Mouse (Mus musculus): ENCODE data around the gene Fgd2. TPM values are rescaled to one million over a fixed set of nuclear protein-coding genes. Genes with fewer than 3 reads are reported as not detected.

The Fgd2 gene
- total and polyA plus RNA-seq, 2 experiments from 2014 or later: 1.6 to 6.3 TPM

DNA sequence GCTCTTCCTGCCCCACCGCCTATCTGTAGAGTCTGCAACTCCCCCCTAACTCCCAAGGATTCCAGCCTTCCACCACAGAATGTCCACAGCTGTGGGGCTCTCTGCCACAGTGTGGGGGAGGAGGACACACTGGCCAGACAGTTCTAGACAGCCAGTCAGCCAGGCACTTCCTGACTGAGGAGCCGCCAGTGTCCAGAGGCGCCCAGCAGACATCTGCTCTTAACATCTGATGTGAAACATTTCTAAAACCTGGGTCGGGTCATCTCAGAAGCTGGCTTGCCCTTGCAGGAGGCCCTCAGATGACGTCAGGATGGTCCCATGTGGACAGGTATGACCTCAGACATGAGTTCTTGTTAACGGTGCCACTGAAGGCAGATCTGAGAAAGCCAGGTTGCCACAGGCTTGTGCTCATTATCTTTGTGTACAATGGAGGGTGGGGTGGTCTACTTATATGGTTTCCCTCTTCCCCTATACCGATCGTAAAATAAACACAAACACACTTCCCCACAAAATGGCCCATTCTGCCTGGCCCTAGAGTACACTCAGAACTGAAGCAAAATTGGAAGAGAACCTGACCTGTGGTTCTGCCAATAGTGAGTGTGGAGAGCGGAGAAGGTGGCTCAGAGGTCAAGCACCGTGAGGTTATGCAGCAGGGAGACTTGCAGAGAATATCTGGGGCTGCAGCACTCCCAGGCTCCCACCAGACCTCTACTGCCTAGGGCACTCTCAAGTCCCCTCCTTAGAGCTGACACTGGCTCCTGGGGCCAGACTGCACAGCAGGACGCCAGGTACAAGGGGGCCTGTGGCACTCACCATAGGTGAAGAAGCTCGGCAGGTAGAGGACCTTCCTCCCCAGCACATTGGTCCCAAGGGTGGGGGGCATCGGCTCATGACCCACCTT lies 18.5 kb upstream of the Fgd2 start:
- peak; percentile 79 for ATAC-seq (ENCODE audit: insufficient read depth, low read depth)
- Histone ChIP-seq H3K9me3 (replicated peaks; ENCODE audit: control insufficient read depth, low read length) (no peaks in the 10 kb centered on the region), H3K36me3 (replicated peaks; ENCODE audit: control insufficient read depth, insufficient read depth, low read length) (peaks cover 42% of the 10 kb centered on the region), H3K4me3 (ENCODE audit: low read depth, low read length) (no peak overlapping the region), H3K4me1 (ENCODE audit: control insufficient read depth, insufficient read depth) (peaks cover 31% of the 10 kb centered on the region), H3K4me2 (ENCODE audit: low read depth, low read length) (peak overlapping the region; percentile 36), H3K27me3 (ENCODE audit: control insufficient read depth, insufficient read depth, low read length) (no peaks in the 10 kb centered on the region), H3K27ac (ENCODE audit: low read depth) (peak overlapping the region; percentile 94), H3K9ac (replicated peaks; ENCODE audit: low read depth, low read length) (peak overlapping the region; percentile 47)
- 20% methylated on average over 13 of the region's 13 CpGs for WGBS
- TF ChIP-seq CTCF (IDR thresholded peaks at IDR 0.05; ENCODE audit: low read depth) (no peak), EP300 (IDR thresholded peaks at IDR 0.05; ENCODE audit: low read depth) (peak; percentile 87)
- DNase-seq (ENCODE audit: low spot score): peak; percentile 81

GRCm38 (mm10) chr17:29343241-29343640 lies 17.5 kb upstream of the Fgd2 start:
- no peak for ATAC-seq (ENCODE audit: insufficient read depth, low read depth)
- no peak overlapping the region for H3K4me3 ChIP-seq (ENCODE audit: low read depth, low read length)
- TF ChIP-seq CTCF (IDR thresholded peaks at IDR 0.05; ENCODE audit: low read depth) (no peak), EP300 (IDR thresholded peaks at IDR 0.05; ENCODE audit: low read depth) (no peak)
- H3K4me1 ChIP-seq (ENCODE audit: control insufficient read depth, insufficient read depth): peaks cover 31% of the 10 kb centered on the region
- no peak for DNase-seq (ENCODE audit: low spot score)
- H3K9ac ChIP-seq (replicated peaks; ENCODE audit: low read depth, low read length): no peak overlapping the region
- H3K9me3 ChIP-seq (replicated peaks; ENCODE audit: control insufficient read depth, low read length): no peaks in the 10 kb centered on the region
- H3K4me2 ChIP-seq (ENCODE audit: low read depth, low read length): no peak overlapping the region
- peaks cover 33% of the 10 kb centered on the region for H3K36me3 ChIP-seq (replicated peaks; ENCODE audit: control insufficient read depth, insufficient read depth, low read length)
- 72% methylated on average over 5 of the region's 5 CpGs for WGBS
- peak overlapping the region; percentile 94 for H3K27ac ChIP-seq (ENCODE audit: low read depth)
- no peaks in the 10 kb centered on the region for H3K27me3 ChIP-seq (ENCODE audit: control insufficient read depth, insufficient read depth, low read length)

DNA sequence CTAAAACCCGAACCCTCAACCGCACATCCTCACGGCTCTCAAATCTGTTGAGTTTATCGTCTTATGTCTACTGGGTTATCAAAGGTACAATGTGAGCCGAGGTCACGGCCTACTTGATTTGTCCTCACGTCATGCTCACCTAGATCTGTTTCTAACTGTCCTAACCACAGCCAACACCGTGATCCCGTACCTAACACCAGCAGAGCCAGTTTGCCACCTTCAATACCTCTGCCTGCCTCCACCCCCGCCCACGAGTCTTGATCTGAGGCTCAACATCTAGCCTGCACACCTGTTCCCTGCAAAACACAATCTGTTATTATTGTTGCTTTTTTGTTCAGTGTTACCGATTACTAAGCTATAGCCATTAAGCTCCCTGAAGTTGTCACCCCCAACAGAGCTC lies 15.4 kb upstream of the Fgd2 start:
- ATAC-seq (ENCODE audit: insufficient read depth, low read depth) (no peak), DNase-seq (ENCODE audit: low spot score) (no peak)
- H3K27me3 ChIP-seq (ENCODE audit: control insufficient read depth, insufficient read depth, low read length): no peaks in the 10 kb centered on the region
- H3K9ac ChIP-seq (replicated peaks; ENCODE audit: low read depth, low read length): no peak overlapping the region
- 78% methylated on average over 12 of the region's 12 CpGs for WGBS
- H3K4me3 ChIP-seq (ENCODE audit: low read depth, low read length): no peak overlapping the region
- H3K4me2 ChIP-seq (ENCODE audit: low read depth, low read length): peak overlapping the region; percentile 74; the same call in 1 of the 2 replicates
- TF ChIP-seq EP300 (IDR thresholded peaks at IDR 0.05; ENCODE audit: low read depth): no peak
- no peak for TF ChIP-seq CTCF (IDR thresholded peaks at IDR 0.05; ENCODE audit: low read depth)
- no peak overlapping the region for H3K27ac ChIP-seq (ENCODE audit: low read depth)
- peaks cover 31% of the 10 kb centered on the region for H3K4me1 ChIP-seq (ENCODE audit: control insufficient read depth, insufficient read depth)
- no peaks in the 10 kb centered on the region for H3K9me3 ChIP-seq (replicated peaks; ENCODE audit: control insufficient read depth, low read length)
- peaks cover 14% of the 10 kb centered on the region; the same call in 1 of the 2 replicates for H3K36me3 ChIP-seq (replicated peaks; ENCODE audit: control insufficient read depth, insufficient read depth, low read length)

DNA sequence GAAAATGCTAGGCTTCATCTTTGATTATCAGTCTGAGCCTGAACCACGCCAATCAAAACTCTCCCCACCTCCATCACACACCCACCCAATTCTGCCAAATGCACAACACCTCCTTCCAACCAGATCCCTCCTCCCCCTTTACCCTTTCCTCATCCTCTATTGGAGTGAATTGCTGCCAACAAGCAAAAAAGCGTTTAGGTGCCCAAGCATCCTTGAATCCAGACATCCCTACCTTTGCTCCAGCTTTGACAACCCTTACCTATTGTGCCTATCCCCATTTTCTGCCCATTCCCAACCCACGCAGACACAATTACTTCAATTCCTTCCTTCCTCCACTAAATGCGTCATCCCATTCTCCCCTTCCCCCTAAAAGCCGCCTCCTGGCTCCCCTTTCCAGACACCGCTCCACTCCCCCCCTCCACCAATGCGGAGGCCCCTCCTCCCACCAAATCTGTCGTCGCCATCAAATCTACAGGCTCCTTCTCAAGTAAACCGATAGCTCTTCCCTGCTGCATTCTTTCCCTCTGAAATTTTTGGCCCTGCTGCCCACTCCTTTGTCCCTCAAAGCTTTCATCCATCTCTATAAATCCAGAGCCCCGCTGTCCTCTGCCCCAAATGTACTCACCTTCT lies 14.1 kb upstream of the Fgd2 start:
- Histone ChIP-seq H3K27me3 (ENCODE audit: control insufficient read depth, insufficient read depth, low read length) (no peaks in the 10 kb centered on the region), H3K4me1 (ENCODE audit: control insufficient read depth, insufficient read depth) (peaks cover 20% of the 10 kb centered on the region), H3K4me3 (ENCODE audit: low read depth, low read length) (peak overlapping the region; percentile 65), H3K27ac (ENCODE audit: low read depth) (peak overlapping the region; percentile 89), H3K9me3 (replicated peaks; ENCODE audit: control insufficient read depth, low read length) (no peaks in the 10 kb centered on the region), H3K9ac (replicated peaks; ENCODE audit: low read depth, low read length) (peak overlapping the region; percentile 85), H3K4me2 (ENCODE audit: low read depth, low read length) (peak overlapping the region; percentile 74), H3K36me3 (replicated peaks; ENCODE audit: control insufficient read depth, insufficient read depth, low read length) (peaks cover 14% of the 10 kb centered on the region; the same call in 1 of the 2 replicates)
- ATAC-seq (ENCODE audit: insufficient read depth, low read depth): no peak
- DNase-seq (ENCODE audit: low spot score): peak; percentile 28
- no peak for TF ChIP-seq CTCF (IDR thresholded peaks at IDR 0.05; ENCODE audit: low read depth)
- TF ChIP-seq EP300 (IDR thresholded peaks at IDR 0.05; ENCODE audit: low read depth): no peak
- WGBS: 5% methylated on average over 11 of the region's 11 CpGs

DNA sequence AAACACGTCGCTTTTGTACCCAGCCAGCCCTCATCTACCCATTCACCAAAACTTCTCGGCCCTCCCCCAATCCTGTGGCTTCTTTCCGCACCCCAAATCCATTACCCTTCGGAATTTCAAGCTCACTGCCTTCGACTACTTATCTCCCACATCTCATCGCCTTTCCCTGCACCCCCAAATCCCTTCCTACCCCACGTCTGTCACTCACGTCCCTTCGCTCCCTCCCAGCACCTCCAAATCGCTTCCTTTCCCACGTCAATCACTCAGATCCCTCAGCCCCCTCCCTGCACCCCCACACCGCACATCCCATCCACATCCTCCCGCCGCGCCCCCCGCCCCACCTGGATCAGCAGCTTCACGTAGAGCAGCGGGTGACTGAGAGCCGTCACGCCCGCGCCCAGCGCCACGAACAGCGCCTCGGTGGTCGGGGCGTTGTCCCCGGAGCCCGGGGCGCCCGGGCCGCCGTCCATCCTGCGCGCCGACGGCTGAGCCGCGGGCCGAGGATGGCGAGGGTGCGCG lies 13.5 kb upstream of the Fgd2 start:
- H3K4me3 ChIP-seq (ENCODE audit: low read depth, low read length): peak overlapping the region; percentile 65
- peaks cover 14% of the 10 kb centered on the region; the same call in 1 of the 2 replicates for H3K36me3 ChIP-seq (replicated peaks; ENCODE audit: control insufficient read depth, insufficient read depth, low read length)
- peaks cover 15% of the 10 kb centered on the region for H3K4me1 ChIP-seq (ENCODE audit: control insufficient read depth, insufficient read depth)
- peak overlapping the region; percentile 74 for H3K4me2 ChIP-seq (ENCODE audit: low read depth, low read length)
- ATAC-seq (ENCODE audit: insufficient read depth, low read depth) (peak; percentile 30), DNase-seq (ENCODE audit: low spot score) (no peak)
- under 1% methylated on average over 45 of the region's 45 CpGs for WGBS
- peak overlapping the region; percentile 89 for H3K27ac ChIP-seq (ENCODE audit: low read depth)
- H3K9me3 ChIP-seq (replicated peaks; ENCODE audit: control insufficient read depth, low read length): no peaks in the 10 kb centered on the region
- H3K9ac ChIP-seq (replicated peaks; ENCODE audit: low read depth, low read length): peak overlapping the region; percentile 85
- no peak for TF ChIP-seq CTCF (IDR thresholded peaks at IDR 0.05; ENCODE audit: low read depth)
- no peak for TF ChIP-seq EP300 (IDR thresholded peaks at IDR 0.05; ENCODE audit: low read depth)
- no peaks in the 10 kb centered on the region for H3K27me3 ChIP-seq (ENCODE audit: control insufficient read depth, insufficient read depth, low read length)

All from heart, postnatal 0 days (tissue).